Mouse (Mus musculus): ENCODE data around the gene Lyrm1. TPM values are rescaled to one million over a fixed set of nuclear protein-coding genes. Genes with fewer than 3 reads are reported as not detected.
A peak's percentile ranks its signal among the peaks of the same experiment; 100 is the strongest.

The Lyrm1 gene
- total RNA-seq, 2 experiments from 2014 or later, result 6.9 to 7.6 TPM

- DNase-seq, result no peak
- intact Hi-C loops (cut with DNase I), result no loop called here
Observed at GRCm38 (mm10) chr7:119880345-119880744, 15.3 kb upstream of the Lyrm1 start.

GRCm38 (mm10) chr7:119881229-119881628 lies 14.4 kb upstream of the Lyrm1 start:
- intact Hi-C loops (cut with DNase I), result no loop called here
- DNase-seq, result no peak

- intact Hi-C loops (cut with DNase I), result no loop called here
- no peak for DNase-seq
Observed at GRCm38 (mm10) chr7:119887887-119888286, 7.8 kb upstream of the Lyrm1 start.

GRCm38 (mm10) chr7:119892198-119892597 lies 3.5 kb upstream of the Lyrm1 start:
- no peak for DNase-seq
- intact Hi-C loops (cut with DNase I), result no loop called here

GRCm38 (mm10) chr7:119892742-119893141 lies 2.9 kb upstream of the Lyrm1 start:
- intact Hi-C loops (cut with DNase I), result no loop called here

GRCm38 (mm10) chr7:119894818-119895544 lies 680 bp upstream of the Lyrm1 start:
- DNase-seq, result no peak
- intact Hi-C loops (cut with DNase I), result loop anchor here (2.0 to 5.0 kb wide), 2 partner anchors 34 to 207 kb away; partner anchors contain the start of gene Tmem159

More at GRCm38 (mm10) chr7:119892742-119893141, 2.9 kb upstream of the Lyrm1 start:
- no peak for DNase-seq

- no peak for DNase-seq
- intact Hi-C loops (cut with DNase I), result loop anchor here (5.0 kb wide), 1 partner anchor 205 kb away; the partner anchor contains the start of gene Tmem159
Observed at GRCm38 (mm10) chr7:119897521-119898109, 2.0 kb downstream of the Lyrm1 start.

GRCm38 (mm10) chr7:119898247-119898856 lies 2.7 kb downstream of the Lyrm1 start:
- intact Hi-C loops (cut with DNase I), result loop anchor here (5.0 kb wide), 1 partner anchor 204 kb away; the partner anchor contains the start of gene Tmem159
- no peak for DNase-seq

GRCm38 (mm10) chr7:119899386-119900057 lies 3.9 kb downstream of the Lyrm1 start:
- no peak for DNase-seq
- intact Hi-C loops (cut with DNase I), result loop anchor here (5.0 kb wide), 1 partner anchor 203 kb away; the partner anchor contains the start of gene Tmem159

- no peak for DNase-seq
Observed at GRCm38 (mm10) chr7:119906523-119907215, 11.0 kb downstream of the Lyrm1 start.

GRCm38 (mm10) chr7:119911727-119912126 lies 16.1 kb downstream of the Lyrm1 start:
- DNase-seq, result no peak
- intact Hi-C loops (cut with DNase I), result no loop called here

More at GRCm38 (mm10) chr7:119906523-119907215, 11.0 kb downstream of the Lyrm1 start:
- intact Hi-C loops (cut with DNase I), result no loop called here

- peak in 1 of 2 experiments; percentile 12 for DNase-seq
- intact Hi-C loops (cut with DNase I), result no loop called here
Observed at GRCm38 (mm10) chr7:119920457-119920856, 24.8 kb downstream of the Lyrm1 start.

GRCm38 (mm10) chr7:119921054-119921453 lies 25.4 kb downstream of the Lyrm1 start:
- intact Hi-C loops (cut with DNase I), result no loop called here
- no peak for DNase-seq

- intact Hi-C loops (cut with DNase I), result no loop called here
- no peak for DNase-seq
Observed at GRCm38 (mm10) chr7:119928783-119929440, 33.3 kb downstream of the Lyrm1 start.

GRCm38 (mm10) chr7:119936321-119936720 lies 40.7 kb downstream of the Lyrm1 start:
- intact Hi-C loops (cut with DNase I), result no loop called here
- no peak for DNase-seq

- no peak for DNase-seq
- intact Hi-C loops (cut with DNase I), result no loop called here
Observed at GRCm38 (mm10) chr7:119937036-119937435, 41.4 kb downstream of the Lyrm1 start.

GRCm38 (mm10) chr7:119941569-119941968 lies 45.9 kb downstream of the Lyrm1 start:
- peak; percentile 28 to 52 for DNase-seq
- intact Hi-C loops (cut with DNase I), result no loop called here

- no peak for DNase-seq
- intact Hi-C loops (cut with DNase I), result no loop called here
Observed at GRCm38 (mm10) chr7:119954047-119954446, 58.4 kb downstream of the Lyrm1 start.

- no peak for DNase-seq
- intact Hi-C loops (cut with DNase I), result no loop called here
Observed at GRCm38 (mm10) chr7:119957421-119957820, 61.8 kb downstream of the Lyrm1 start.

GRCm38 (mm10) chr7:119959091-119959490 lies 63.4 kb downstream of the Lyrm1 start:
- intact Hi-C loops (cut with DNase I), result no loop called here

More at GRCm38 (mm10) chr7:119959091-119959490, 63.4 kb downstream of the Lyrm1 start:
- DNase-seq, result no peak
